Mouse (Mus musculus) liver, embryonic 12.5 days (tissue): ENCODE results near the gene Pex11a. TPM values are rescaled to one million over a fixed set of nuclear protein-coding genes. Genes with fewer than 3 reads are reported as not detected.

Experiments
- ATAC-seq: fragments of 200-750 bp; cut with Nextera tagmentation; 2 replicates; pipeline ENCODE4 v1.8.0; 2017; ENCODE audit warnings: moderate number of reproducible peaks, mild to moderate bottlenecking, moderate library complexity
- H3K27ac ChIP-seq: fragments of 300-500 bp; sonication (generic); 2 replicates; pipeline ENCODE4 v1.5.1; 2016; ENCODE audit warnings: mild to moderate bottlenecking
- H3K27me3 ChIP-seq: fragments of 300-500 bp; sonication (generic); replicated peaks from 2 replicates; pipeline ENCODE4 v1.6.1; 2016; ENCODE audit warnings: mild to moderate bottlenecking, moderate library complexity
- H3K36me3 ChIP-seq: fragments of 300-500 bp; sonication (generic); 2 replicates; pipeline ENCODE4 v1.6.1; 2016; ENCODE audit warnings: mild to moderate bottlenecking, moderate library complexity
- H3K4me1 ChIP-seq: fragments of 300-500 bp; sonication (generic); 2 replicates; pipeline ENCODE4 v1.6.1; 2016
- H3K4me2 ChIP-seq: fragments of 300-500 bp; sonication (generic); 2 replicates; pipeline ENCODE4 v1.6.1; 2016; ENCODE audit warnings: mild to moderate bottlenecking, moderate library complexity
- H3K4me3 ChIP-seq: fragments of 300-500 bp; sonication (generic); 2 replicates; pipeline ENCODE4 v1.5.1; 2016; ENCODE audit warnings: mild to moderate bottlenecking, moderate library complexity
- H3K9ac ChIP-seq: fragments of 300-500 bp; sonication (generic); 2 replicates; pipeline ENCODE4 v1.6.1; 2016; ENCODE audit warnings: mild to moderate bottlenecking, moderate library complexity
- H3K9me3 ChIP-seq: fragments of 300-500 bp; sonication (generic); replicated peaks from 2 replicates; pipeline ENCODE4 v1.6.1; 2016; ENCODE audit warnings: mild to moderate bottlenecking, moderate library complexity
- WGBS: fragments of 180-500 bp; shearing (Covaris S2); methylation state at CpG from one replicate; pipeline ENCODE4 v1.1.7; 2016; ENCODE audit not compliant: insufficient replicate concordance; 5-methylcytosine and 5-hydroxymethylcytosine counted together
- polyA plus RNA-seq: library from polyadenylated mRNA; unstranded; fragments of >200 nt; fragmentation: Nextera tagmentation; extraction: Ambion mirVana; gene quantifications from 2 replicates; pipeline ENCODE4 v1.2.1, GENCODE M21; 2016

The Pex11a gene
- polyA plus RNA-seq, 1 experiment from 2014 or later, result 1.3 TPM

GRCm38 (mm10) chr7:79702755-79703154 is 40.2 kb downstream of the Pex11a start:
- WGBS, result 84% methylated on average over 16 of the region's 16 CpGs

GRCm38 (mm10) chr7:79696495-79696894 is 46.4 kb downstream of the Pex11a start:
- Histone ChIP-seq H3K4me3 (no peak overlapping the region), H3K36me3 (peaks cover 90% of the 10 kb centered on the region), H3K9me3 (no peaks in the 10 kb centered on the region), H3K27ac (no peak overlapping the region), H3K9ac (no peak overlapping the region), H3K27me3 (no peaks in the 10 kb centered on the region), H3K4me1 (no peaks in the 10 kb centered on the region), H3K4me2 (no peak overlapping the region)
- 71% methylated on average over 8 of the region's 8 CpGs for WGBS
- no peak for ATAC-seq

More at GRCm38 (mm10) chr7:79702755-79703154, 40.2 kb downstream of the Pex11a start:
- no peak overlapping the region for H3K4me3 ChIP-seq
- ATAC-seq, result no peak
- H3K9ac ChIP-seq, result no peak overlapping the region
- no peaks in the 10 kb centered on the region for H3K27me3 ChIP-seq
- H3K27ac ChIP-seq, result no peak overlapping the region
- no peaks in the 10 kb centered on the region for H3K4me1 ChIP-seq
- H3K4me2 ChIP-seq, result no peak overlapping the region
- peaks cover 36% of the 10 kb centered on the region for H3K36me3 ChIP-seq
- no peaks in the 10 kb centered on the region for H3K9me3 ChIP-seq

Other genes with a start within 250 kb of the Pex11a start
- not detected in 2 replicates for gene Rhcg, start 125.5 kb downstream of the Pex11a start, polyA plus RNA-seq
- gene Ticrr, start 82.9 kb downstream of the Pex11a start, polyA plus RNA-seq, result 12.0 and 12.7 TPM in 2 replicates
- gene Kif7, start 27.4 kb downstream of the Pex11a start, polyA plus RNA-seq, result 1.4 and 1.7 TPM in 2 replicates
- gene Plin1, start 10.2 kb downstream of the Pex11a start, polyA plus RNA-seq, result not detected in 2 replicates
- gene Wdr93, start within 50 bp of the Pex11a start, polyA plus RNA-seq, result 0.07 and 0.11 TPM in 2 replicates
- 0.10 TPM in 1 of 2 replicates, not detected in the other for gene Mesp1, start 50.7 kb upstream of the Pex11a start, polyA plus RNA-seq
- gene Mesp2, start 67.6 kb upstream of the Pex11a start, polyA plus RNA-seq, result 0.06 TPM in 2 replicates
- gene Anpep, start 117.9 kb upstream of the Pex11a start, polyA plus RNA-seq, result 12.8 and 13.8 TPM in 2 replicates
- 12.9 and 16.6 TPM in 2 replicates for gene Ap3s2, start 177.5 kb upstream of the Pex11a start, polyA plus RNA-seq
- 5.1 and 5.4 TPM in 2 replicates for gene Arpin, start 192.2 kb upstream of the Pex11a start, polyA plus RNA-seq